Mouse (Mus musculus): ENCODE measurements around the gene 4933430I17Rik. TPM values are rescaled to one million over a fixed set of nuclear protein-coding genes. Genes with fewer than 3 reads are reported as not detected.
A peak's percentile ranks its signal among the peaks of the same experiment; 100 is the strongest.

4933430I17Rik gene
- total and polyA plus RNA-seq, 3 experiments = 0.30 to 1.8 (median 0.52) TPM

DNA sequence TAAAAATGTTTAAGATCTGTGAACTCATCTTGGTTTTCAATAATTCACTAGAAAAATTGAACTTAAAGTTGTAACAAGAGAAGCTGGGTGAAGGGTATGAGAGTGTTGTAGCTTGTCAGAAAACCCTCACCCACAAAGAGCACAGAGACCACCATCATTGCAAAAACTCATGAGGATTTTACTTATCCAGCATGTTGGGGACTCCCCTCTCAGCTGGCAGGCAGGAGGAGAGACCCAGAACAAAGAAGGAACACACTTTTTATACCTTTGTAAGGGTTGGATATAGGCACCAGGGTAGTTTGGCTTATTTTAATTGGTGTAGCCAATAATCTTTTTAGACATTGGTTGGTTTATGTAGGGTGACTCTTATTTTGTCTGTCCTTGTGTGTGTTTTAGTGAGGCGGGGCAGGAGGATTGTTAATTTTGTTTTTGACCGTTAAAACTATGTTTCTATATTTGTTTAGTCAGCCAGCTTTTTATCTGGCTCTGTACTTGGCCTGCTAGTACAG lies 4.2 kb upstream of the 4933430I17Rik start:
- Histone ChIP-seq H3K36me3 (replicated peaks in 1 of 2; ENCODE audit: control insufficient read depth in 1 of 2, insufficient read depth in 1 of 2, low read length in 1 of 2) (peaks cover 4 to 26% of the 10 kb centered on the region in 2 experiments), H3K9ac (ENCODE audit: insufficient read depth, low read depth) (0 out of 2 replicates have a peak overlapping the region, but pooled peaks have one; percentile 89), H3K27me3 (replicated peaks) (no peaks in the 10 kb centered on the region), H3K4me3 (replicated peaks in 1 of 3; ENCODE audit: low read depth in 2 of 3, low read length in 2 of 3, poor library complexity in 1 of 3) (no peak overlapping the region), H3K79me2 (replicated peaks; ENCODE audit: control insufficient read depth, extremely low read depth, insufficient read depth, poor library complexity, severe bottlenecking) (peaks cover 5% of the 10 kb centered on the region), H3K4me1 (ENCODE audit: control insufficient read depth in 1 of 2, insufficient read depth in 2 of 2) (peaks cover 12 to 56% of the 10 kb centered on the region in 2 experiments), H3K4me2 (ENCODE audit: insufficient read depth, low read depth, poor library complexity, severe bottlenecking) (no peak overlapping the region), H3K9me3 (replicated peaks; ENCODE audit: low read length) (no peaks in the 10 kb centered on the region), H3K27ac (ENCODE audit: insufficient read depth, low read depth) (no peak overlapping the region)
- in situ Hi-C loops (cut with MboI; ENCODE audit: low pct_ligation_motif_present, low pct_unique_long_range_greater_than_20kb, low sequenced_read_pairs) = no loop called here
- TF ChIP-seq POLR2AphosphoS2 (IDR thresholded peaks at IDR 0.05; ENCODE audit: low read depth, low read length) (peak; percentile 40; the same call in 1 of the 2 replicates), CHD1 (IDR thresholded peaks at IDR 0.05; ENCODE audit: low read depth, low read length) (0 out of 2 replicates have a peak, but pooled peaks have one; percentile 56), IRF4 (IDR thresholded peaks at IDR 0.05; ENCODE audit: low read depth, low read length) (no peak), BHLHE40 (IDR thresholded peaks at IDR 0.05; ENCODE audit: low read depth, low read length) (no peak), ETS1 (conservative IDR thresholded peaks at IDR 0.05; ENCODE audit: low read depth, low read length) (no peak), TBP (conservative IDR thresholded peaks at IDR 0.05; ENCODE audit: low read depth, low read length) (0 out of 2 replicates have a peak, but pooled peaks have one; percentile 31), MXI1 (IDR thresholded peaks at IDR 0.05; ENCODE audit: low read depth, low read length) (0 out of 2 replicates have a peak, but pooled peaks have one; percentile 34)
- dilution Hi-C loops (cut with MboI; ENCODE audit: extremely low pct_ligation_motif_present, extremely low pct_unique_long_range_greater_than_20kb, low sequenced_read_pairs) = no loop called here
- DNase-seq (ENCODE audit: extremely low read depth) = no peak

DNA sequence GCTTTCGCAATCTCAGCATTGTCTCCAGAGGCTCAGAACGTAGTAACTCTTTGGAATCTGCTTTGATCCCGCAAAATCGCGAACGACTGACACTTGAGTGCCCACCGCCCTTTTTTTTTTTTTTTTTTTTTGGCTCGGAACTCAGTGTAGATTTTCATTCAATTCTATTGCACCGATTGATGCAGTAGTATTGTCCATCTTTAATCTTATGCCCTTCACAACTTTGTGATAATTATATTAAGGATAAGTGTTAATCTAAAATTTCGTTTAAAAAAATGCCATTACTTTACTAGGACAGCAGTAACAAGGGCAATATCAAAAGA lies 281 bp downstream of the 4933430I17Rik start:
- H3K4me1 ChIP-seq (ENCODE audit: control insufficient read depth in 1 of 2, insufficient read depth in 2 of 2) = peaks cover 10 to 32% of the 10 kb centered on the region in 2 experiments

DNA sequence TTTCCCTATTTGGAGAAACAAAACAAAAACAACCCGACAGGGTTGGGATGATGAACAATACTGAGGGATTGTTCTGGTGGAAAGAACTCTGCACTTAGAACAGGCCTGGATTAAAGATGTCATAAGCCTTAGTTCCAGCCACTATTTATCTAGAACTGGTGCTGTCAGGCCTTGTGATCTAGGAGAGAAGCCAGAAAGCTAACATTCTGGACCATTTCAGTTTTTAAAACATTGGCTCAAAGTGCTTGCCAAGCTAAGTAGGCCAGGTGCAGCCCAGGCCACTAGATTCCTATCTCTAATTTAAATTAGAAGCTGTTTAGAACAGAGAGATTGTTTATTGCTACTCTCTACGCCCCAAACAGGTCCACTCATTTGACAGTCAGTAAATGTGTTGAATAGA lies 1.1 kb downstream of the 4933430I17Rik start:
- Histone ChIP-seq H3K27ac (ENCODE audit: insufficient read depth, low read depth) (no peak overlapping the region), H3K9me3 (replicated peaks; ENCODE audit: low read length) (no peaks in the 10 kb centered on the region), H3K36me3 (replicated peaks in 1 of 2; ENCODE audit: control insufficient read depth in 1 of 2, insufficient read depth in 1 of 2, low read length in 1 of 2) (peaks cover 4 to 19% of the 10 kb centered on the region in 2 experiments), H3K9ac (ENCODE audit: insufficient read depth, low read depth) (no peak overlapping the region), H3K4me1 (ENCODE audit: control insufficient read depth in 1 of 2, insufficient read depth in 2 of 2) (peaks cover 10 to 25% of the 10 kb centered on the region in 2 experiments), H3K4me3 (replicated peaks in 1 of 3; ENCODE audit: low read depth in 2 of 3, low read length in 2 of 3, poor library complexity in 1 of 3) (no peak overlapping the region), H3K4me2 (ENCODE audit: insufficient read depth, low read depth, poor library complexity, severe bottlenecking) (no peak overlapping the region), H3K27me3 (replicated peaks) (peaks cover 36% of the 10 kb centered on the region), H3K79me2 (replicated peaks; ENCODE audit: control insufficient read depth, extremely low read depth, insufficient read depth, poor library complexity, severe bottlenecking) (peaks cover 5% of the 10 kb centered on the region)
- in situ Hi-C loops (cut with MboI; ENCODE audit: low pct_ligation_motif_present, low pct_unique_long_range_greater_than_20kb, low sequenced_read_pairs) (no loop called here), dilution Hi-C loops (cut with MboI; ENCODE audit: extremely low pct_ligation_motif_present, extremely low pct_unique_long_range_greater_than_20kb, low sequenced_read_pairs) (no loop called here)
- no peak for DNase-seq (ENCODE audit: extremely low read depth)
- no peak for TF ChIP-seq NRF1 (IDR thresholded peaks at IDR 0.05; ENCODE audit: low read depth, low read length)
- no peak for TF ChIP-seq RAD21 (IDR thresholded peaks at IDR 0.05; ENCODE audit: low read depth, low read length)
- no peak for TF ChIP-seq PAX5 (IDR thresholded peaks at IDR 0.05; ENCODE audit: low read length)
- TF ChIP-seq USF2 (conservative IDR thresholded peaks at IDR 0.05; ENCODE audit: low read depth, low read length) = no peak
- no peak for TF ChIP-seq POLR2AphosphoS2 (IDR thresholded peaks at IDR 0.05; ENCODE audit: low read depth, low read length)
- no peak for TF ChIP-seq HCFC1 (IDR thresholded peaks at IDR 0.05; ENCODE audit: low read depth, low read length)
- no peak for TF ChIP-seq ETS1 (conservative IDR thresholded peaks at IDR 0.05; ENCODE audit: low read depth, low read length)
- TF ChIP-seq ZNF384 (IDR thresholded peaks at IDR 0.05; ENCODE audit: low read depth, low read length) = no peak
- no peak for TF ChIP-seq GABPA (IDR thresholded peaks at IDR 0.05; ENCODE audit: insufficient replicate concordance, low read depth, low read length)
- no peak for TF ChIP-seq MAX (IDR thresholded peaks at IDR 0.05; ENCODE audit: low read length)
- TF ChIP-seq IRF4 (IDR thresholded peaks at IDR 0.05; ENCODE audit: low read depth, low read length) = no peak
- no peak for TF ChIP-seq JUND (conservative IDR thresholded peaks at IDR 0.05; ENCODE audit: low read depth, low read length)
- no peak for TF ChIP-seq USF1 (IDR thresholded peaks at IDR 0.05; ENCODE audit: low read depth, low read length)
- no peak for TF ChIP-seq JUN (IDR thresholded peaks at IDR 0.05; ENCODE audit: insufficient read depth, low read depth, low read length)
- TF ChIP-seq ELF1 (IDR thresholded peaks at IDR 0.05; ENCODE audit: low read depth, low read length) = no peak
- TF ChIP-seq NELFE (IDR thresholded peaks at IDR 0.05; ENCODE audit: low read depth, low read length) = no peak
- TF ChIP-seq POLR2A (IDR thresholded peaks at IDR 0.05; ENCODE audit: low read depth, low read length) = no peak
- no peak for TF ChIP-seq TCF12 (IDR thresholded peaks at IDR 0.05; ENCODE audit: low read depth, low read length)
- TF ChIP-seq E2F4 (IDR thresholded peaks at IDR 0.05; ENCODE audit: insufficient replicate concordance, low read depth, low read length) = no peak

More for the DNA sequence above, 281 bp downstream of the 4933430I17Rik start:
- H3K27me3 ChIP-seq (replicated peaks) = peaks cover 28% of the 10 kb centered on the region
- TF ChIP-seq ZNF384 (IDR thresholded peaks at IDR 0.05; ENCODE audit: low read depth, low read length) (no peak), ZC3H11A (IDR thresholded peaks at IDR 0.05; ENCODE audit: low read depth, low read length) (no peak), E2F4 (IDR thresholded peaks at IDR 0.05; ENCODE audit: insufficient replicate concordance, low read depth, low read length) (no peak), SMC3 (IDR thresholded peaks at IDR 0.05; ENCODE audit: low read depth, low read length) (no peak), TBP (conservative IDR thresholded peaks at IDR 0.05; ENCODE audit: low read depth, low read length) (peak; percentile 75; the same call in 1 of the 2 replicates)
- H3K4me2 ChIP-seq (ENCODE audit: insufficient read depth, low read depth, poor library complexity, severe bottlenecking) = 0 out of 2 replicates have a peak overlapping the region, but pooled peaks have one; percentile 33
- H3K9ac ChIP-seq (ENCODE audit: insufficient read depth, low read depth) = no peak overlapping the region
- peaks cover 5% of the 10 kb centered on the region for H3K79me2 ChIP-seq (replicated peaks; ENCODE audit: control insufficient read depth, extremely low read depth, insufficient read depth, poor library complexity, severe bottlenecking)
- H3K27ac ChIP-seq (ENCODE audit: insufficient read depth, low read depth) = no peak overlapping the region
- no peak for DNase-seq (ENCODE audit: extremely low read depth)
- H3K9me3 ChIP-seq (replicated peaks; ENCODE audit: low read length) = no peaks in the 10 kb centered on the region
- H3K36me3 ChIP-seq (replicated peaks in 1 of 2; ENCODE audit: control insufficient read depth in 1 of 2, insufficient read depth in 1 of 2, low read length in 1 of 2) = peaks cover 4 to 19% of the 10 kb centered on the region in 2 experiments
- dilution Hi-C loops (cut with MboI; ENCODE audit: extremely low pct_ligation_motif_present, extremely low pct_unique_long_range_greater_than_20kb, low sequenced_read_pairs) (no loop called here), in situ Hi-C loops (cut with MboI; ENCODE audit: low pct_ligation_motif_present, low pct_unique_long_range_greater_than_20kb, low sequenced_read_pairs) (no loop called here)
- H3K4me3 ChIP-seq (replicated peaks in 1 of 3; ENCODE audit: low read depth in 2 of 3, low read length in 2 of 3, poor library complexity in 1 of 3) = peak overlapping the region in 2 of 3 experiments; percentile 47 to 92
